Mouse (Mus musculus) neural tube, embryonic 11.5 days (tissue): ENCODE data around the gene Cda. TPM values are rescaled to one million over a fixed set of nuclear protein-coding genes. Genes with fewer than 3 reads are reported as not detected.

ENCODE experiments used
- ATAC-seq: fragments of 200-750 bp; cut with Nextera tagmentation; 2 replicates; pipeline ENCODE4 v1.8.0; 2017; ENCODE audit warnings: moderate number of reproducible peaks, mild to moderate bottlenecking, moderate TSS enrichment, moderate library complexity; ENCODE audit not compliant: insufficient read depth, low FRiP score, low TSS enrichment
- DNase-seq: peaks from one replicate; pipeline ENCODE4 v3.0.0-alpha.2; 2015; ENCODE audit warnings: low spot score
- H3K27ac ChIP-seq: fragments of 300-500 bp; sonication (generic); 2 replicates; pipeline ENCODE4 v1.5.1; 2014; ENCODE audit warnings: low read depth, mild to moderate bottlenecking, low read length
- H3K27me3 ChIP-seq: fragments of 300-500 bp; sonication (generic); 2 replicates; pipeline ENCODE4 v1.6.1; 2014; ENCODE audit warnings: mild to moderate bottlenecking, low read length, mixed read lengths; ENCODE audit not compliant: control insufficient read depth, insufficient read depth
- H3K36me3 ChIP-seq: fragments of 300-500 bp; sonication (generic); 2 replicates; pipeline ENCODE4 v1.6.1; 2014; ENCODE audit warnings: mild to moderate bottlenecking, low read length, moderate library complexity, mixed read lengths; ENCODE audit not compliant: control insufficient read depth, insufficient read depth
- H3K4me1 ChIP-seq: fragments of 300-500 bp; sonication (generic); 2 replicates; pipeline ENCODE4 v1.6.1; 2014; ENCODE audit warnings: low read length, mixed read lengths; ENCODE audit not compliant: control insufficient read depth, insufficient read depth
- H3K4me2 ChIP-seq: fragments of 300-500 bp; sonication (generic); 2 replicates; pipeline ENCODE4 v1.6.1; 2014; ENCODE audit warnings: low read depth, mild to moderate bottlenecking, moderate library complexity
- H3K4me3 ChIP-seq: fragments of 300-500 bp; sonication (generic); 2 replicates; pipeline ENCODE4 v1.5.1; 2014; ENCODE audit warnings: low read depth, low read length
- H3K9ac ChIP-seq: fragments of 300-500 bp; sonication (generic); 2 replicates; pipeline ENCODE4 v1.6.1; 2014; ENCODE audit warnings: mild to moderate bottlenecking, low read length
- H3K9me3 ChIP-seq: fragments of 300-500 bp; sonication (generic); 2 replicates; pipeline ENCODE4 v1.6.1; 2016; ENCODE audit warnings: low read length; ENCODE audit not compliant: control insufficient read depth
- WGBS: fragments of 180-500 bp; shearing (Covaris S2); extraction: QIAGEN DNeasy Blood & Tissue Kit; methylation state at CpG from one replicate; pipeline ENCODE4 v1.1.7; 2014; 5-methylcytosine and 5-hydroxymethylcytosine counted together
- polyA plus RNA-seq: library from polyadenylated mRNA; unstranded; fragments of >200 nt; fragmentation: Nextera tagmentation; extraction: Ambion mirVana; gene quantifications from 2 replicates; pipeline ENCODE4 v1.2.1, GENCODE M21; 2014

Gene Cda
- polyA plus RNA-seq, 1 experiment from 2014 or later: 3.5 TPM

DNA sequence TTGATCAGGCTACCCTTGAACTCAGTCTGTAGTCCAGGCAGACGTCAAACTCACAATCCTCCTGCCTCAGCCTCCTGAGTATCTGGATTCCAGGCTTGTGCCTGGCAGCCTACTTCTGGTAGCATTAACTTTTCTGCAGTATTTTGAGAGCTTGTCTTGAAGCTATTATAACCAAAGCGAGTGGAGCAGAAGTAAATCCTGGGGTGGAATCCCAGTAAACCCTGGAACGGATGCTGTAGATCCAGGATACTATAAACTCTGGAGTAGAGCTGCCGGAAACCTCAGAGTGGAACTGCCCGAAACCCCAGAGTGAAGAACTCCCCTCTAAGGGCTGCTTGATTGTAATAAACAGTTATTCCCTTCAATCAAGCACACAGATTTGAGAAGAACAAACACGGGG is 9.7 kb upstream of the Cda start:
- no peak overlapping the region for H3K9ac ChIP-seq
- H3K4me1 ChIP-seq: peaks cover 10% of the 10 kb centered on the region
- no peak overlapping the region for H3K27ac ChIP-seq
- H3K9me3 ChIP-seq: no peaks in the 10 kb centered on the region
- no peak overlapping the region for H3K4me3 ChIP-seq
- DNase-seq (peak; percentile 61), ATAC-seq (no peak)
- H3K27me3 ChIP-seq: no peaks in the 10 kb centered on the region
- no peaks in the 10 kb centered on the region for H3K36me3 ChIP-seq
- WGBS: 44% methylated on average over 6 of the region's 6 CpGs
- H3K4me2 ChIP-seq: no peak overlapping the region

DNA sequence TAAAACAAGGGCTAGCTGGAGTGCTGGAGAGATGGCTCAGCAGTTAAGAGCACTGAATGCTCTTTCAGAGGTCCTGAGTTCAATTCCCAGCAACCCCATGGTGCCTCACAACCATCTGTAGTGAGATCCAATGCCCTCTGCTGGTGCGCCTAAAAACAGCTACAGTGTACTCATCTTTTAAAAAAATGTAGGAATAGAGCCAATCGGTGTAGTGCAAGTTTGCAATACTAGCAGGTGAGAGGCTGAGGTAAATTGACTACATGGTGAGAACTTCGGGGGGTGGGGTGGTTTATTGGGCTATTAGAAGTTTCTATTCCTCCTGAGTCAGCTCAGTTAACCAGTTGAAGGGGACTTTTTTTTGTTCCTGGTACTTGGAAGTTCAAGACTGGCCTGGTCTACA is 7.3 kb upstream of the Cda start:
- H3K27ac ChIP-seq: no peak overlapping the region
- no peak overlapping the region for H3K9ac ChIP-seq
- DNase-seq (no peak), ATAC-seq (no peak)
- no peaks in the 10 kb centered on the region for H3K36me3 ChIP-seq
- H3K27me3 ChIP-seq: no peaks in the 10 kb centered on the region
- WGBS: 85% methylated on average over 3 of the region's 3 CpGs
- peaks cover 7% of the 10 kb centered on the region for H3K4me1 ChIP-seq
- H3K4me2 ChIP-seq: no peak overlapping the region
- H3K9me3 ChIP-seq: no peaks in the 10 kb centered on the region
- no peak overlapping the region for H3K4me3 ChIP-seq

DNA sequence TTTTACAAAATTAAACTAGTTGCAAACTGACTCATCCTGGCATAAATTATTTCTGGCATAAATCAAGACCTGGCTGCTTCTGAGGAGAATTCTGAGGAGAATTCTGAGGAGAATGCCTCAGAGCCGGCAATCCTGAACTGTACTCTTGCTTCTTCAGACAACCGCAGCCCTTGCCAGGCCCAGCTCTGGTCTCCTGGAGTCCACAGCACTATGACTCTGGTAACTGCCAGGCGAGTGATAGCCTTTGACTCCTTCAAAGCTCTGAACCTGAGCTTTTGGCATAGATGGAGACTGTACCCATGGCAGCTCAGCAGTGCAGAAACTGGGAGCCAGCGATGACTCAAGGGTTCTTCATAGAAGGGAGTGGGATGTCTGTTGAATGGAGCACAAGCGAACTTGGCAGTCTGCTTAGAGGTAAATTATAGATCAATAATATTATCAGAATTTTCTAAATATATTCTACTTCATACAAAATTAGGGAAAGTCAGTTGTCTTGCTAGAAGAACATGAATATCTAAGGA is 3.3 kb upstream of the Cda start:
- ATAC-seq: no peak
- no peak for DNase-seq
- 88% methylated on average over 5 of the region's 5 CpGs for WGBS
- H3K27me3 ChIP-seq: peaks cover 5% of the 10 kb centered on the region
- H3K27ac ChIP-seq: no peak overlapping the region
- no peak overlapping the region for H3K9ac ChIP-seq
- no peak overlapping the region for H3K4me3 ChIP-seq
- no peaks in the 10 kb centered on the region for H3K9me3 ChIP-seq
- H3K4me2 ChIP-seq: no peak overlapping the region
- peaks cover 4% of the 10 kb centered on the region; the same call in 1 of the 2 replicates for H3K4me1 ChIP-seq
- no peaks in the 10 kb centered on the region for H3K36me3 ChIP-seq

DNA sequence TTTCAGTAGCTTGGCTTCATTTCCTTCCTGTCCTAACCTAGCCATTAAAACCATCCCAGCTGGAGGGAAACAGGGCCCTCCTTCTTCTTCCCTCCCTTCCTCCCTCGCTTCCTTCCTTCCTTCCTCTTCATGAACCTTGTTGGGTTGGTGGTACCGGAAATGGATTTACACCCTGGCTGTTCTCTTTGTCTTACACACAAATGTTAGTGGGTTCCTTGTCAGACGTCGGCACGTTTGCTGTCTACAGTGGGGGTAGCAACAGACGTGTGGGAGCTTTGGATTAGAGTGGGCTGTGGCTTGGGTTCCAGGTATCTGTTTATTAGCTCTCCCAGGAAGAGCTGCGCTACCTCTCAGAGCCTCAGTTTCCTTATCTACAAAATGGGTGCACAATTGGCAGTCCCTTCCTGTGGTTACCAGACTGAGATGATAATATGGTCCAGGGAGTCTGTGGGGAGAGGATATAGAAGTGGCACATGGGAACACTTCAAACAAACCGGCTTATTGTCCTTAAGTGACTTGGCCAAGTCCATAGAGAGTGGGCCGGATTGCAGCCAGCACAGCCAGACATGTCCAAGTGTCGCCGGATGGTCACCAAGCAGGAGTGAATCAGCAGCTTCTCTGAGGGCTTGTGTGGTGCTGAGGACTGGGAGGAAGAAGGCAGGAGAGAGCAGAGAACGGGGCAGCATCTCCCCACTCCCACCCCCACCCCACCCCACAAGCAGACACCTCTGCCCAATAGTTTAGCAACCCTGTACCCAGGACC is 887 bp upstream of the Cda start:
- peaks cover 4% of the 10 kb centered on the region; the same call in 1 of the 2 replicates for H3K4me1 ChIP-seq
- DNase-seq (no peak), ATAC-seq (no peak)
- H3K4me2 ChIP-seq: no peak overlapping the region
- H3K27ac ChIP-seq: no peak overlapping the region
- H3K27me3 ChIP-seq: peaks cover 5% of the 10 kb centered on the region
- no peak overlapping the region for H3K9ac ChIP-seq
- H3K36me3 ChIP-seq: no peaks in the 10 kb centered on the region
- H3K4me3 ChIP-seq: no peak overlapping the region
- no peaks in the 10 kb centered on the region for H3K9me3 ChIP-seq
- WGBS: 86% methylated on average over 12 of the region's 12 CpGs

DNA sequence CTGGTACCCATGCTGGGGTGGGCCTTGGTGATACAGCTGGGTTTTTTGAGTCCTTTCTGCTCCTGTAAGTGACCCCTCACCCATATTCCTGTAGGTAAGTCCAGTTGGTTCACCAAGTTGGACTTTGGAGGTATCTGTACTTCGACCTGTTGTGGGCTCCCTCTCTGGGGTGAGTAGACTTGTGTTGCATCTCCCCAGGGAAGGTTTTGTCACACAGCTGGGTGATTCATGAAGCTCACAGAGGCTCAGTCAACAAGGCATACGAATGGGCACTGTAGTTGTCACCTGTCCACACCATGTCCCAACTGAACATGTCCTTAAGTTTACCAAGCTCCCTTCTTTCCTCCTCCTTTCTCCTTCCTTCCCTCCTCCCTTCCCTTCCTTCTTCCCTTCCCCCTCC is 1.2 kb downstream of the Cda start:
- H3K9ac ChIP-seq: no peak overlapping the region
- no peak overlapping the region for H3K4me2 ChIP-seq
- DNase-seq: no peak
- no peak overlapping the region for H3K4me3 ChIP-seq
- H3K4me1 ChIP-seq: peaks cover 4% of the 10 kb centered on the region; the same call in 1 of the 2 replicates
- ATAC-seq: no peak
- no peaks in the 10 kb centered on the region for H3K9me3 ChIP-seq
- H3K27me3 ChIP-seq: peaks cover 5% of the 10 kb centered on the region
- no peaks in the 10 kb centered on the region for H3K36me3 ChIP-seq
- no peak overlapping the region for H3K27ac ChIP-seq
- 69% methylated on average over 2 of the region's 2 CpGs for WGBS

DNA sequence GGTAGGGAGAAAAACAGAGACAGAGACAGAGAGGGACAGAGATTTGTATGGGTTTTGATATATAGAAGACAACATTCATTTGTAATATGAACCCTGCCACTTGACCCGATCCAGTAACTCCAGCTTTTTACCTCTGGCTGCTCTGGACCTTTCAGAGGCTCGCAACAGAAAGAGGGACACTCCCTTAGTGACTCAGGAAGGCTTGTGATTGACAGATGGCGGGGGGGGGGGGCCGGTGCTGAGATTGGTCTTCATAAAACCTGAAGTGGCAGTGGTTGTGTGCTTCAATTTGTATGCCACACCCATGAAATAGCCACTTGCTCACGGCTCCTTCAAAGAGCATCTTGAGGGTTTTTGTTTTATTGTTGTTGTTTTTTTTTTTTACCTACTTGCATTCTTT is 4.3 kb downstream of the Cda start:
- Histone ChIP-seq H3K9ac (no peak overlapping the region), H3K4me1 (peaks cover 4% of the 10 kb centered on the region; the same call in 1 of the 2 replicates), H3K36me3 (no peaks in the 10 kb centered on the region), H3K27me3 (peaks cover 5% of the 10 kb centered on the region), H3K9me3 (no peaks in the 10 kb centered on the region), H3K4me3 (no peak overlapping the region), H3K27ac (no peak overlapping the region), H3K4me2 (no peak overlapping the region)
- no peak for DNase-seq
- 63% methylated on average over 5 of the region's 5 CpGs for WGBS
- no peak for ATAC-seq

DNA sequence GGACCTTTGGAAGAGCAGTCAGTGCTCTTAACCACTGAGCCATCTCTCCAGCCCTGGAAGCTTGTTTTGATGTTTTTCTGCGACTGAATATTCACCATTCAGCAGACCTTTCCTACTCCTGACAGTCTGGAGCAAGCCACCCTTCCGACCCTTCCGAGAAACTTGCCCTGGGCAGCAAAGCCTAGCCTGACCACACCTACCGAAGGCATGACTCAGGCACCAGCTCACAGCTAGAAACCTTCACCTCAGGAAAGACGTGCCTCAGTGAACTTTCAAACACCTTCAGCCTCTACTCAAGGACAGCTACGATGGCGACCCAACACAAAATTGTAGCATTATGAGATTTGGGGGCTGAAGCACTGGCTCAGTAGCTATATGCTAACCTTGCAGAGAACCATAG is 4.9 kb downstream of the Cda start:
- ATAC-seq: no peak
- no peak for DNase-seq
- H3K9me3 ChIP-seq: no peaks in the 10 kb centered on the region
- no peaks in the 10 kb centered on the region for H3K36me3 ChIP-seq
- H3K4me2 ChIP-seq: no peak overlapping the region
- 90% methylated on average over 7 of the region's 7 CpGs for WGBS
- H3K9ac ChIP-seq: no peak overlapping the region
- H3K27me3 ChIP-seq: peaks cover under 1% of the 10 kb centered on the region; the same call in 1 of the 2 replicates
- H3K4me3 ChIP-seq: no peak overlapping the region
- no peak overlapping the region for H3K27ac ChIP-seq
- H3K4me1 ChIP-seq: peaks cover under 1% of the 10 kb centered on the region; the same call in 1 of the 2 replicates

DNA sequence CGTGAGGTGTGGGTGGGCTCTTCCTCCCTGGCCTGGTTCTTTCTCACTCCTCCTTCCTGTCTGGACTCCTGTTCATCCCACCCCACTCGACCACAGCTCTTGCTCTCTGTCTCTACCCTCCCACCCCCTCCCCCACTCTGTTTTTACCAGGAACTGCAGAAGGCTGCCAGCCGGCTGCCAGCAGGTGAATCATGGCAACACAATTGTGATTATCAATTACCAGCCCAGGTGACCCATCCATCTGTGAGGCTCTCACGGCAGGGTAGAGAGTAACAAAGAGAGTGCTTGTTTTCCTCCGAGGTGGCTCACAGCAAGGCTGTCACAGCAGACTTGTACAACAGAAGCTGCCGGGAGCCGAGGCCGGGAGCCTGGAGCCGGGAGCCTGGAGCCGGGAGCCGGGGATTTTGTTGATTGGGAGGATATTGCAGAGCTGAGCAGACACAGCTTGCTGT is 6.4 kb downstream of the Cda start:
- Histone ChIP-seq H3K9ac (peak overlapping the region; percentile 14; the same call in 1 of the 2 replicates), H3K27me3 (no peaks in the 10 kb centered on the region), H3K4me1 (no peaks in the 10 kb centered on the region), H3K4me2 (0 out of 2 replicates have a peak overlapping the region, but pooled peaks have one; percentile 14), H3K36me3 (no peaks in the 10 kb centered on the region), H3K4me3 (no peak overlapping the region), H3K9me3 (no peaks in the 10 kb centered on the region), H3K27ac (no peak overlapping the region)
- WGBS: 11% methylated on average over 11 of the region's 11 CpGs
- DNase-seq (peak; percentile 25), ATAC-seq (no peak)

DNA sequence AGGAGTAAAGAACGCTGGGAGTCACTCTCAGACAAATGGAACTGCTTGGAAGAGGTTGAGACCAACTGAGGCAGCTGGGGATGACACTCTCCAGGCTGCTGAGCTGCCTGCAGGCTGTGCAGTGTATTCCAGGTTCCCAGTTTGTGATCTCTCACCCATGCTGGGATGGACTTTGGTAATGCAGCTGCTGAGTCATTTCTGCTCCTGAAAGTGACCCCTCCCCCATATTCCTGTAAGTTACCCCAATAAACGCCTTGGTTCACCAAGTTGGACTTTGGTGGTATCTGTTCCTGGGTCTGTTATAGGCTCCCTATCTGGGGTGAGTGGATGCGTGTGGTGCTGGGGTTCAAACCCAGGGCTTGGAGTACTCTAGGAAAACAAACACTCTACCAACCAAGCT is 9.6 kb downstream of the Cda start:
- Histone ChIP-seq H3K4me2 (no peak overlapping the region), H3K4me1 (no peaks in the 10 kb centered on the region), H3K9ac (no peak overlapping the region), H3K4me3 (no peak overlapping the region), H3K36me3 (no peaks in the 10 kb centered on the region), H3K9me3 (no peaks in the 10 kb centered on the region), H3K27me3 (no peaks in the 10 kb centered on the region), H3K27ac (no peak overlapping the region)
- WGBS: 80% methylated on average over 3 of the region's 3 CpGs
- ATAC-seq (no peak), DNase-seq (no peak)
